Mouse (Mus musculus) gastrocnemius, postnatal 36 days (tissue): ENCODE measurements at regions not wholly inside any gene's neighbourhood (a gene's known extent, or its start where the extent isn't known, plus 50 kb on each side); places are given as distances from the start of the nearest gene placed in this dataset.

ENCODE experiments used
- DNase-seq, 2 experiments: peaks; one replicate each; pipeline ENCODE4 v3.0.0; 2022
- intact Hi-C: fragments of 180-260 bp; cut with DNase I; formaldehyde crosslinking; loops from one replicate; pipeline ENCODE4 v1.15.1; 2025

DNA sequence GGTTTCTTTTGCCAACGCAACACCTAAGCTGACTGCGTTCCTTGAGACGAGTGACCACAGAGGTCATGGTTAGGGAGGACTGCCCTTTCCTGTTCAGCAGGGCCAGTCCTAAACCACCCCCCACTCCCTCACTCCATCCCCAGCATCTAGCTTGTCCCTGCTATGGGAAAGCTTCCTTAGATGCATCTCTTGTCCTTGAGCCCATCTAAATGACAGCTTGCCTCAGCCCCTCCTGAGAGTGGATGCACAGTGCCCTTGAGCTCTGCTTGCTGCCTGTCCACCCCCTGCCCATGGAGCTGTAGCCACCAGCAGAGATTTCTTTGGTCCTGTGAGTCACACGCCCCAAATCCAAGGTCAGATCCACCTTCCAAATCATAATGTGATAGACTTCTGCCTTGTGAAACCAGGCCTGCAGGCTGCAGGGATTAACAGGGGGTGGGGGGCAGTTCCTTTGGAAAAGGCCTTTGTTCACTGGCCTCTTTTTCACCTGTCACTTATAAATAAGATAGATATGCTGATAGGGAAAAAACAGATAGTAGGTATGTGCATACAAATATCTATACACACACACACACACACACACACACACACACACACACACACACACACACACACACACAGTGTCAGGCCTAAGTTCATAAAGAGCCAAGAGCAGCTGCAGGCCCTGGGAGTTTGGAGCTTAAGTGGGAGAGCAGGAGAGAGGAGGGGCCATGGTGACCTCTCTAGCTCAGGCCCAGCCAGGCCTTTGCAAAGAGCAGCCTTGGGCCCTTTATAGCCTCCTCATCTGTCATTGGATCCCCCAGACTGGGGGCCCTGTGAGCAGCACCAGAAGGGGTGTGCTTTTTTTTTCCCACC, 56.4 kb upstream of the Adra2c start:
- DNase-seq: no peak
- intact Hi-C loops: no loop called here

DNA sequence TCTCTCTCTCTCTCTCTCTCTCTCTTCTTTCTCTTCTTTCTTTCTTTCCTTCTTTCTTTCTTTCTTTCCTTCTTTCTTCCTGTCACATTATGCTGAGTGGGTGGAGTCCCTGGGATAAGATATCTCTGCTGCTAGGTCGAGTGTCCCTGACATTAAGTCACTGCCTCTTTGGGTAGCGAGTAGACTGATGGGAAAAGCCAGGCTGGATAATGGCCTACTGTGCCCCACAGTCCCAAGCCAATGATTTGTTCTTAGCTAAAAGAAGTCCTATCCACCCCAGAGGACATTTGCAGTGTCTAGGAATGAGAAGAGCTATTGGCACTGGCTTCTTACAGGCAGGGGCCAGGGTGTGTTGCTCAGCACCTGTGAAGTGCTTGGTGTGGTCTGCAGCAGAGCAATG, 61.8 kb upstream of the Adra2c start:
- intact Hi-C loops: no loop called here
- DNase-seq: no peak

DNA sequence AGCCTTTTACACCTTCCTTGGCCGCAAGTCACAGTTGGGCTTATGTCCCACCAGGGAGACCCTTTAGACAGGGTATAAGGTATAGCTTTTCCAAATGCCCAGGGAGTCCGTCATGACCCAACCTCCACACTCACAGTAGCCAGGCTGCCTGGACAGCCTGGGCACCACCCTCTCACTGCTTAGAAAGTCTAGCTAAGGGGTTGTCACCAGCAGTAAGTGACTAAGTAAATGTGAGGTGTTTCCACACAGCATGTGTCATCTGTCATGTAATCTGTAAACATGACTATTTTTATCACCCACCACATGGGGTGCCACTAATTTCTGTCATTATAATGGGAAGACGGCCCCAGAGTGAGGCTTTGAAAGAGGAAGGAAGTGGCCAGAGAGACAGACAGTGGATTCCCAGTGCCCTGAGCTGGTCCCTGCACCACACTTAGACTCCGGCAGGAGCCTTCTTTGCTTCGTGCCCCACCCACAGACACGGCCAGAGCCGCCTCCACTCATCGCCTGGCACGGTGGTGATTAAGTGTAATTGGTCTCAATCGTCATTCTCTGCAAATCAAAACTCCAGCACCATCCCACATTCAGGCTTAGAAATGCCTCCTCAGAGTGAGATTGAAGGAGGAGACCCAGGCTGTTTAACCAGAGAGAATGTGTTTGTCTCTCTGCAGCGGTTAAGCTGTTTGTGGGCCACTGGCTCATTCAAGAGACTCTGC, 62.5 kb upstream of the Adra2c start:
- intact Hi-C loops: no loop called here
- DNase-seq: no peak

DNA sequence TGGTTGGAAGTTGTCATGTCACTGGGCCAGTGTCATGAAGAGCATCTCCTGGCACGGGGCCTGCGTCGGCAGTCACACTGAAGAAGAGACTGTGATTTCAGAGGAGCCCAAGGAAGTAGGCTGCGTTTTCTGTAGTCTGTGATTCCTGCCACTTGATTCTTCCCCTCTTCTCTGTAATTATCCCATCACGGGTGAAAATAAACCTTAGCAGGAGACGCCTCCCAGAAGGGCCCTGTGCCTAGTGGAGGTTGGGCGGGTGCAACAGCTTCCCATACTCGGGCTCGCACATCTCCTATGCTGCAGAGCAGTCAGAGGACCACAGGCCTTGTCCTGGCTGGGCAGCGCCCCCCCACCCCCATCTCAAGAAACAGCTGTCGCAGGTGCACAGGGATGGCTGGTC, 63.1 kb upstream of the Adra2c start:
- no peak for DNase-seq
- intact Hi-C loops: no loop called here

DNA sequence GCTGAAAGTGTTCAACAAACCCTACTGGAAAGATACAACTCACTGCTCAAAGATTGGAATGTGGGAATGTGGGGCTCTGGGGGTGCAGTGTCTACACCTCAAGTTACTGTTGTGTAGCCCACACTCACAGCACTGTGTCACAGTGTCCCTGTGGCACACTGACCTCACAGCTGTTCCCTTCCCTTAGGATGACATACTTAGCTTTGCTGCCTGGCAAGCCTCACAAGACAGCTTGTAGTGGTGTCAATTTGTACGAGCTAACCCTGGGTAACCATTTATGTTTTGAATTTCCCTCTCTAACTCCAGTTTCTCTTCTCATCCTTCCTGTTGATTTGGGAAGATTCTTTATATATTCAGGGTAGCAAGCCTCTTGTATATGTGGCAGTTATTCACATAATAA, 68.8 kb upstream of the Adra2c start:
- DNase-seq: no peak

DNA sequence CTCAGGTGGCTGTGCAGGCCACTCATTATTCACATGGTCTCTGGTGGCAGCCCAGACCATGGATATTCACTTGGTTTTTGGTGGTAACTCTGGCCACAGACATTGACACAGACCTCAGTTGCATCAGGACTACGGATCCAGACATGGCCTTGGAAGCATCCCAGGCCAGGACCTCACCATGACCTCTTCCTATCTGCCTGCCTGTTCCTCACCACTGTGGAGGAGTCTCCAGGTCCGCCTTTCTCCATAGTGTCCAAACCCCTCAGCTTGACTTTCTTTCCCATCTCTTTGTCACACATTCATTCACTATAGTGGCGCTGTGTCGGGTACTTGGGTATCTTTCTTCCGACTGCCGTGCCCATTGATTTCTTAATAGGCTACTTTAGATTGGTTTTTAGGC, 74.1 kb upstream of the Adra2c start:
- no peak for DNase-seq
- intact Hi-C loops: no loop called here

More for the DNA sequence above, 68.8 kb upstream of the Adra2c start:
- intact Hi-C loops: no loop called here

DNA sequence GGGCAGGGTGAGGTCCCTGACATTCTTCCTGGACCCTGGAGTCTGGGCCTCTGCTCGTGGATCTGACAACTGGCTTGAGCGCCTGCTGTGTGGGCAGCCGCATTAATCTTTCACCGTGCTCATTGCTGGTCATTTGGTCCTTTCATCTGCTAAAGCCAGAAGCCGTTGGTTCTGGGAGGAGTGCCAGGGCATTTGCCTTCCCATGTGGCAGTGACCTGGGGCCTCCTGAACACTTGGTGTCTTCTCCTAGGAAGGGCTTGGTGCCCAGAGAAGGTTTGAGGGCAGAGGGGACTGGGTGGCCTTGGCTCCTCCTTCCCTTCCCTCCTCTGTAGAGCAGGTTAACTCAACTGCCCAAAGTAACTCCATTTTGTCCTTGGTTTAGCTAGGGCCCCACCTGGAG, 79.7 kb upstream of the Adra2c start:
- intact Hi-C loops: no loop called here
- no peak for DNase-seq

DNA sequence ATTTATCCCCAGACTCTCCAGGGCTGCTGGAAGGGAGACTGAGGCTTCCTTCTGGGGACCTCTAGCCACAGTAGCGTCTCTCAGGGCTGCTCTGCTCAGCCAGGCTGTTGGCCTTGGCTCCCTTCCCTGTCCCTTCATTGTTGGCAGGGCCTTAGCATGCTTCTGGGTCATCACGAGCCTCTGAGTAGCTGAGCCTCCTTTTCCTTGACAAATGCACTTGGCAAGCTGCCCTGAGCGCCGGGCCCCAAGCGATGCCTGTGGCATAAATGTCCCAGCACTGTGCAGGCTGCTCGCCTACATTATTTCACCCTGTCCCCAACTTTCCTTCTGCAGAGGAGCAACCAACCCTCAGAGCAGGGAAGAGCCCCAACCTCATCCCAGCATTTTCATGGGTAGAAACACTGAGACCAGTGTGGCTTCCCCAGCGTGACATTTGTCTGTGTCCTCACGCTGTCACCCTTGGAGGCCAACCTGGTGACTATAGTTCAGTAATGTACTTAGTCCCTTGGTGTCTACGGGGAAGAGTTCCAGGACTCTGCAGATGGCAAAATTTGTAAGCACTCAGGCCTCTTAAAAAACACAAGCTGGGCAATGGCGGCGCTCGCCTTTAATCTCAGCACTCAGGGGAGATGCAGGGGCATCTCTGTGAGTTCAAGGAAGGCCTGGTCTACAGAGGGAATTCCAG, 83.7 kb upstream of the Lrpap1 start:
- intact Hi-C loops: no loop called here
- peak; percentile 29 to 68 for DNase-seq

DNA sequence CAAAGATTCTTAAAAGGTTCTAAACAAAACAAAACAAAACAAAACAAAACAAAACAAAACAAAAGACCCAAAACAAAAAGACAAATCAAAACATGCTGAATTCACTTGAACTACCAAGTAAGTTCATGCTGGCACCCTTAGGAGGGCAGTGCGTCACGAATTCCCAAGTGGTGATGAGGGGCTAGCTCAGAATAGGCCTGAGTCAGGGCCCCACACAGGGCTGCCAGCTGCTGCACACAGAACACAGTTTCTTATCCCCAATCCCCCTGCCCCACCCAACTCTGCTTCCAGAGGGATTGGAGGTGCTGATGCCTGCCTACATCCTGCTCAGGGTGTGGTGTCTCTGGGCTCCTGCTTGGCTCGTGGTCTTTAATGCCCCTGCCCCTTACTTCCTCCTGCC, 80.3 kb upstream of the Lrpap1 start:
- no peak for DNase-seq
- intact Hi-C loops: no loop called here

DNA sequence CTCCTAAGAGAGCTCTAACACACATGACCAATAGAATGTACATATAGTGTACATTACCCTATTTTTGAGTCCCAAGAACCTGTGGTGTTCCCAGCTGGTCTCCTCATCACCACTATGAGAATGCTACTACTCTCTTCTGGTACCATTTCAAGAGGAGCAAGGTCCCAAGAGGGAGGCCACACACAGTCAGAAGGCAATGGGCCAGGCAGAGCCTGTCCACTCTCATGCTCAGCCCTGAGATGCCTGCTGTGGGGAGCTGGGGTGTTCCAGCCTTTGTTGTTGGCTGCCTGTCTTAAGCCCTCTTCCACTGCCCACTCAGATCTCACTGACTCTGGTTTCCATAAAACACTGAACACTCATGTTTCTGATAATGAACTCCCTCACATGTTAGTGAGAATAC, 79.7 kb upstream of the Lrpap1 start:
- intact Hi-C loops: no loop called here
- DNase-seq: no peak

DNA sequence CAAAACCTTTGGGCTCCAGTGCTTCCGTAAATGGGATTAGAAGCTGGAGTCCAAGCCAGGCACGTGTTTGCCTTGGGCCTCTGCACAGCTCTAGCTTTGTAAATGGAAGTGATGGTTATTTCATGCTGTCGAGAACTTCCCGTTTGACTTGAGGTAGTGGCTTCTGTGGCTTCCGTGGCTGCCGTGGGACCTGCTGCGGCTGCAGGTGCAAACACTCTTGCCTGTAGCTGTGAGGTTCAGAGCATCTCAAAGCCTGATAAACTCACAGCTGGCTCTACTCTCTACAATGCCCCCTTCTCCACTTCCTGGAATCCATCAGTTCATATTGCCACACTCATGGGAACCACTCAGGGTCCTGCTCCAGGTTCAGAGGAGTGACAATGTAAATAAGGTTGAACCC, 77.9 kb upstream of the Lrpap1 start:
- intact Hi-C loops: no loop called here

DNA sequence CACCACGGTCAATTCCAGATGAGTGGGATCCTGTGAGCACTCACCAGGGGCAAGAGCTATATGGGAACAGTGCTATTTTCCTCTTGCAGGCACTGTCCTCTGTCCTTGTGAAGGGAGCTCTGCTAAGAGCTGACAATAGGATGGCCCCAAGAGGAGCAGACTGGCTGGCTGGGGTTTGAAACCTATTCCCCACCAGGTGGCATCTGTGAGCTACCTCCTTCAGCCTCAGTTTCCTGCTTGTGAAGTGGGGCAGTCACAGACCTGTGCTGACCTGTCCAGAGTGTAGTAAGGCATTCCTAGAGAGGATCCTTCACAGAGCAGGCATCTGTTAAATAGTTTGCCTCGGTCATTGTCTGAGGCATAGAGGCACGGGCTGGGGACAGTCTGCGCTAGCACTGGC, 71.8 kb upstream of the Lrpap1 start:
- no peak for DNase-seq
- intact Hi-C loops: no loop called here

More for the DNA sequence above, 77.9 kb upstream of the Lrpap1 start:
- DNase-seq: no peak

DNA sequence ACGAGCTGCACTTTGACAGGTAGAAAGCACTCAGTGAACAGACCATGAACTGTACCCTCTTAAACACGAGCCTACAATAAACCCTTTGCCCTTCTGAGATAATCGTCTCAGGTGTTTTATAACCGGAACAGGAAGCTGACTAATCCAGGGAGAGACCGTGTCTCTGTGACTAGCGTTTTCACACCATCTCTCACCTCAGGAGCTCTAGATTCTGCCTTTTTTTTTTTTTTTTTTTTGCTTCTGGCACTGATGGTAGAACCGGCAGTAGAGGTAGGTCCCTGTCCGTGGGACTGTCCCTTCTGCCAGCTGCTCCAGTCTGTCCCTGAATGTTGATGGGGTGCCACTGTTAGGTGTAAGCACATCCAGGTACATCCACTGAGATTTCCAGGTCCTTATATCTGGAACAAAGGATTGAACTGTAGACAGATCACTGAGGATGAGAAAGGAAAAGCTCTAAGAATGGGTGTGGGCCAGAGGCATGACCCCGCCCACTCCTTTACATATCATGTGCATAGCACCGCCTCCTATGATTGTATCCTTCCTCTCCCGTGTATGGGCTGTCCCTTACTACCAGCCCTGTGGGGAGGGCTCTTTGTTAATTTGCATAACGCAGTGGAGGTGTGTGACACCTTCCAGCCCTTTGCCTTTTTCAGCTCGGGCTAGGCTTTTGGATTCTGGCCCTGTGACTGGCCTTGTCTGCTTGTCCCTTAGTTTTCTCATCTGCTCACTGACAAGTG, 70.7 kb upstream of the Lrpap1 start:
- intact Hi-C loops: no loop called here
- no peak for DNase-seq

DNA sequence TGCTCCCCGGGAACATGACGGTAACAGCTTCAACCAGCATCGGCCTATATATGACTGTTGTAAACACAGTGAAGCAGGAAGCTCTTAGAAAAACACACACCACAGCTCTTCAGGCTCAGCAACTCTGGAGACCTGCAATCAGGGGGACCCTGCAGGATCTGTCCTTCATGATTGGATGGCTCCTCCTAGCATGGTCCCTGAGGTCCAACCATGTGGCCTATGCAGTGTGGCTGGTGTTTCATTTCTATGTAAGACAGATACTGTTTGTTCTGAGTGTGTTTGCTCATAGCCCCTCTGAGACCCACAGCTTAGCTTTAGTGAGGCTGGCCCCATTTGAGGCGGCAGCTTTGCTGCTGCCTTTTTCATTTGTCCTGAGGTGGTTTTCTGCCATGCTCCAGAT, 68.8 kb upstream of the Lrpap1 start:
- DNase-seq: no peak
- intact Hi-C loops: no loop called here

DNA sequence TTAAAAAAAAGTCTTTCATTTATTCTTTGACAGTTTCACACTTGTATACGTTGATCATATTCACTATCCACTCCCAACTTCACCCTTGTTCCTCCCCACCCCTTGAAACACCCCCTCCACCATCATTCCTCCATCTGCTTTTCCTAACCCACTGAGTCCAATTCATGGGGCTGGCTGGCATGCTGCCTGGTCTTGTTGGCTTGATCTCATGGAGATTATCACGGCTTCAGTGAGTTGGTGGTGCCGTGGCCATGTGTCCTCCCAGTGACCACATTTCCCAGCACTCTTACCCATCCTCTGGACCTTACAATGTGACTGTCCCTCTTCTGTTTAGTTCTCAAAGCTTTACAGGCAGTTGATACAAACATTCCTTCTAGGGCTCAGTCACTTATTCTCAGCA, 65.8 kb upstream of the Lrpap1 start:
- intact Hi-C loops: no loop called here

DNA sequence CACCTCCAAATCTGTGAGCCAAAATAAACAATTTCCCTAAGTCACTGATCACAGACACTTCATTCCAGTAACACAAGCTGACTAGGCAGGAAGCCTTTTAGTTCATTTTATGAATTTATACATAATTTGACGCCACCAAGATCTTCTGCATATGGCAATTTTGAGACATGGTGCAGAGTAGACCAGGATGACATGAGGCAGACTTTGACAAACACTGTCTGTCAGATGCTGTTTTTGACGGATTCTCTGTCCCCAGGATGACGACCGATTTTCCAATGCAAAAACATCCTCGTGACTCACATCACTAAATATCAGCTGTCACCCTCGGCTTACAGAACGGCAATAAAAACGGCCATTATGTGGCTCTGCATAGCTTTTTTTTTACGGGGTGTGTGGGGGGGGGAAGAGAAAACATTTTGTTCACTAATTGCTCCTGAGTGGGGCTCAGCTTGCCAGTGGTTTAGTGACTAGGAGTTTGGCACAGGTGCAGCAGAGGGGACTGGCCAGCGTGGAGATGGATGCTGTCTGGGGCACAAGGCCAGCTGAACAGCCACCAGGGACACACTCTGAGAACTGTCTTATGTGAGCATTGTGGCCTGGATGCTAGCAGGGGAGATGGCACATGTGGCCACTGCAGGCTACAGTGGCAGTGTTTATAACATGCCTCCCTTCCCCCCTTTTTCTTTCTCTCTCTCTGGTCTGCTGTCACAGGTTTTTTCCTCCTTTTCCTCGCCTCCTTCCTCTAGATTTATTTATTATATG, 65.0 kb upstream of the Lrpap1 start:
- intact Hi-C loops: no loop called here

More for the DNA sequence above, 65.8 kb upstream of the Lrpap1 start:
- DNase-seq: no peak

DNA sequence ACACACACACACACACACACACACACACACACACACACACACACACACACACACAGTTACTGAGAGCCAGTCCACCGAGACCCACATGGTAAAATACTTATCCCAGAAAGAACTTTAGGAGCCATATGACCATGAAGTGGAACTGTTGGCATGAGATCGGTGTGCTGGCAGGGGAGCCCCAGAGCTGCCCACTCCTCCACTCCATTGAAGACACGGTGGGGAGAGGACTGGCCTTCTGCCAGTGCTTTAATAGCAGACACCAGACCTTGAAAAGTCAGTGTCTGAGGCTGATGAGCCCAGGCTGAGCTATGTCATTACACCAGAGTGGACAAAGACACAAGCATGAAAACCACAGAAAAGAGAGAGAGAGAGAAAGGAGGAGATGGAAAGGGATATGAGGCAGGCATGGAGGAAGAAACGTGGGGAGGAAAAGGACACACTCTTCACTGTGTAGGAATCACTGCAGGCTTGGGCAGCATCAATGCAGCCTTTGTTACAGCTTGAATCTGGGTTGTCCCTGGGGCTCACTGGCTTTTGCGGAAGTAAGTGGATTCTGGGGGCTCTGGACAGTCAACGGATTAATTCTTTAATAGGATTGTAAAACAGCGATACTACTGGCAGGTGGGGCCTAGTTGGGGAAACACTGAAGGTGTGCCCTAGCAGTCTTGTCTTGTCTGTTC, 64.2 kb upstream of the Lrpap1 start:
- DNase-seq: no peak
- intact Hi-C loops: no loop called here

More for the DNA sequence above, 65.0 kb upstream of the Lrpap1 start:
- no peak for DNase-seq

DNA sequence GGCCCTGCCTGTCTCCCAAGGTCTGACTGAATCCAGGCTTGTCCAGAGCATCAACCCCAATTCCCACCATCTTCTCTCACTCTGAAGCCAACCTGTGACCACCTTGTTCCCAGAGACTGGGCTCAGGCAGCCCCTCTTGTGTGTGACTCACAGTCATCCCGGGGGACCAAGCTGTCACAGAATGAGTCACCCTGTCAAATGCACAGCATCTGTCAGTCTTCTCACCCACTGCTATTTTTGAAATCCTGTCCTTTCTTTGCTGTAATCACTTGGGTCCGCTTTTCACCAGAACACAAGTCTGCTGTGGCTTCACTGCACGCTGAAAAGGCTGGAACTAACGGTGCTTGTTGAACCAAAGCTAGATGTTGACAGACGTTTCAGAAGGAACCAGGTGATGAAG, 63.3 kb upstream of the Lrpap1 start:
- intact Hi-C loops: no loop called here

DNA sequence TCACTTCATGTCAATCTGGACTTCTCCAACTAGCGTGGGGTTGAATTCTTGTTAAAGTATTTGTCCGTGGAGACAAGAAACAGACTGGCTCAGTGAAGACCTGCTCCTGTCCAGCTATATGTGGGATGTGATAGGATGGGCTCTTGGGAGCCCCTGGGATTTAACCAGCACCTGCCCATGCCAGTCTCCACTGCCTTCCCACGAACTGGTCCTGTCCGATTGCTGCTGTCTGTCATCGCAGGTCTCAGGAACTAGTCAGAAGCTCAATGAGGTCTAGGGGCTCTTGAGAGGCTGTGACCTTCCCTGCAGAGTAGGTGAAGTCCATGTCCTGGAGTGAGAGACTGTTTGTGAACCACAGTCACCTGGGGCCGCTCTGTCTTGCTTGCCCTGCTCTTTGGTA, 62.8 kb upstream of the Lrpap1 start:
- intact Hi-C loops: no loop called here
- no peak for DNase-seq

More for the DNA sequence above, 63.3 kb upstream of the Lrpap1 start:
- no peak for DNase-seq

DNA sequence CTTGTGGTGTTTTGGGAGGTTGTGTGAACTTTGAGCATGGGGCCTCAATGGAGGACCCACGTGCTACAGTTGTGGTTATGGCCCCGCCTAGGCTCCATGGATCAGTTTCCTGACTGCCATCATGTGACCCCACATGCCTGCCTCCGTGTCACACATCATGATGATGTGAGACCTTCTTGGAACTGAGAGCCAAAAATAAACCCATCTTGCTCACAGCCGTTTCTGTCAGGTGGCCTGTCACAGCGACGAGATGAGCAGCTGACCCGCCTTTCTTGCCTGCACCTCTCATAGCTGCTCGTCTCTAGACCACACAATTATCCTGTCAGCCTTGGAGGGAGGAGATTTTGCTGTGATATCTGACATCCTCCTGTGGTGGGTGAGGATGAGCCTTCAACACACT, 60.4 kb upstream of the Lrpap1 start:
- no peak for DNase-seq
- intact Hi-C loops: no loop called here
